Mouse (Mus musculus) urinary bladder, postnatal 10 days (tissue): ENCODE data around the gene Tcf7l1.
A peak's percentile ranks its signal among the peaks of the same experiment; 100 is the strongest.

ENCODE experiments used
- DNase-seq: peaks from one replicate; pipeline ENCODE4 v3.0.0; 2022; ENCODE audit warnings: low spot score

The Tcf7l1 gene

GRCm38 (mm10) chr6:72659717-72660390, 129.2 kb downstream of the Tcf7l1 start:
- DNase-seq = no peak

GRCm38 (mm10) chr6:72658006-72658405, 131.0 kb downstream of the Tcf7l1 start:
- DNase-seq = no peak

- DNase-seq = no peak
Observed at GRCm38 (mm10) chr6:72656053-72656442, 133.0 kb downstream of the Tcf7l1 start.

- DNase-seq = no peak
Observed at GRCm38 (mm10) chr6:72655309-72656052, 133.6 kb downstream of the Tcf7l1 start.

- no peak for DNase-seq
Observed at GRCm38 (mm10) chr6:72654355-72654754, 134.7 kb downstream of the Tcf7l1 start.

GRCm38 (mm10) chr6:72653419-72653818, 135.6 kb downstream of the Tcf7l1 start:
- DNase-seq = no peak

- no peak for DNase-seq
Observed at GRCm38 (mm10) chr6:72650338-72650851, 138.7 kb downstream of the Tcf7l1 start.

GRCm38 (mm10) chr6:72648002-72648595, 141.0 kb downstream of the Tcf7l1 start:
- DNase-seq = no peak

GRCm38 (mm10) chr6:72647383-72647820, 141.7 kb downstream of the Tcf7l1 start:
- DNase-seq = peak; percentile 28

GRCm38 (mm10) chr6:72645364-72645763, 143.7 kb downstream of the Tcf7l1 start:
- DNase-seq = no peak

- no peak for DNase-seq
Observed at GRCm38 (mm10) chr6:72644576-72644975, 144.5 kb downstream of the Tcf7l1 start.

GRCm38 (mm10) chr6:72641218-72641954, 147.7 kb downstream of the Tcf7l1 start:
- no peak for DNase-seq

- no peak for DNase-seq
Observed at GRCm38 (mm10) chr6:72636940-72637339, 152.1 kb downstream of the Tcf7l1 start.

GRCm38 (mm10) chr6:72635760-72636431, 153.2 kb downstream of the Tcf7l1 start:
- DNase-seq = no peak

- no peak for DNase-seq
Observed at GRCm38 (mm10) chr6:72634311-72634710, 154.7 kb downstream of the Tcf7l1 start.

- DNase-seq = no peak
Observed at GRCm38 (mm10) chr6:72631700-72632099, 157.4 kb downstream of the Tcf7l1 start.

- no peak for DNase-seq
Observed at GRCm38 (mm10) chr6:72630961-72631360, 158.1 kb downstream of the Tcf7l1 start.

- DNase-seq = no peak
Observed at GRCm38 (mm10) chr6:72630370-72630769, 158.7 kb downstream of the Tcf7l1 start.

- no peak for DNase-seq
Observed at GRCm38 (mm10) chr6:72627276-72627675, 161.8 kb downstream of the Tcf7l1 start.

- DNase-seq = no peak
Observed at GRCm38 (mm10) chr6:72626391-72626790, 162.7 kb downstream of the Tcf7l1 start.

GRCm38 (mm10) chr6:72623661-72624402, 165.2 kb downstream of the Tcf7l1 start:
- no peak for DNase-seq
